Mouse (Mus musculus): ENCODE results near the gene Ifit2.

DNA sequence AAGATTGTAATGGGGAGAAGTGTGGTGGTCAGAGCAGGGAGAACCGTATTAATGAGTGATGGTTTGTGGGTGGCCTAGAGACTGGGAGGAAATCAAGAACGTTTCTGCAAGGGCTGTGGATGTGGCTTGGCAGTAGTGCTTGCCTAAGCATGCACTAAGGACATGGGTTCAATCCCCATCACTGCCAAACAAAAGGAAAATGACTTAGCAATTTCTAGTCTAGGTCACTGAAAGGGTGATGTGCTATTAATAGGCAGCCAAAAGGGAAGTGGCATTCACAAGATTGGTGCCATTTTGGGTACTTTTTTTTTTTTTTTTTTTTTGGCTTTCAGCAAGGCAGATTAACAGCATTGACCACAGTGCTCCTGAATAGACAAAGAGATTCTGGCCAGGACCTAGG lies 29.1 kb upstream of the Ifit2 start:
- no peak for TF ChIP-seq CTCF (IDR thresholded peaks at IDR 0.05; ENCODE audit: low read depth)
- no peak for TF ChIP-seq EP300 (optimal IDR thresholded peaks at IDR 0.05)

Measured in stomach, postnatal 0 days (tissue).